Mouse (Mus musculus): Measurements from ENCODE around the gene Cntnap2.
A peak's percentile ranks its signal among the peaks of the same experiment; 100 is the strongest.

Cntnap2 gene

DNA sequence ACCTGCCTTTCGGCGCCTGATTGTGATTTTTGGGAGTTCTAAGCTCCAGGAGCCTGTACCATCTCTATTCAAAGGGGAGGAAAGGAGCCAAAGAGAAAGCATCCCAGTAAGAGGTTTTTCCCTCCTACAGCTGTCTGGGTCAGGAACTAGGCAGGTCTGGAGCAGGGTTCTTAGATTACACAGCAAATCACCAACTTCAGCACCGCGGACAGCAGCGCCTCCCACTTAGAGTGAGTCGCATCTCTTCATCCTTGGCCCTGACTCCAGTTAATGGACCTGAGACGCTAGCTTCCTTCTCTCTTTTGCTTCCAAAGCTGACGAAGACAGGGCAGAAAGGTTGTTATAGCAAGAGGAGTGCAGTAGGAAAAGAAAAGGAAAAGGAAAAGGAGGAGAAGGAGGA is at the start of gene Cntnap2:
Cntnap2 (plus strand) TSS at position 267 of the 400 bp plus-strand sequence.
- DNase-seq = peak; percentile 69 to 74

DNA sequence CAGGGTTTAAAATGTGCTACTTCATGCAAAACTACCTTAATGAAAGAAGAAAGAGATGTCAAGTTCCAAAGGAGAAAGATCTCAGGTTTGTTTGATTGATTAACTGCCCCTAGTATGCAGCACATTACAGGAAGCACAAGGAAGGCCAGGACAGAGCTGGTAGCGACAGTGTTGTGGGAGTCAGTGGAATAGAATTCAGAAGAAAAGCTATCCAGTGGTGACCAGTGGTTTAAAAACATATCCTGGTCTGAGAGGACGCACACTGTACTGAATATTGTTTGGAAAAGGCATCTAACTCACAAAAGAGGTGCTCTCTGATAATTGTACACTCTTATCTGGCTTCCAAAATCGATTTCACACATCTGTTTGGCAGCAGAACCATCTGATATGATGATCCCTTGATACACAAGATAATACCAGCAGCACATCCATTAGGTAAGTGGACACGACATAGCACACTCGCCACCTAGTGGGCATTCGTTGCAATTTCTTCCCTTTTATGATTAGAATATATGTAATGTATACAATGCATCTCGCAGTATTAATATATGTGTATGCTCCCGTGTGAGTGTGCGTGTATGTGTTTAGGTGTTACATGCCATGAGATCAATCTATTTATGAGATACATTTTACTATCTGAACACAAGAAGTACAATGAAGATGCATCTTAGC is 33.0 kb upstream of the Cntnap2 start:
- DNase-seq = peak; percentile 73 to 78

DNA sequence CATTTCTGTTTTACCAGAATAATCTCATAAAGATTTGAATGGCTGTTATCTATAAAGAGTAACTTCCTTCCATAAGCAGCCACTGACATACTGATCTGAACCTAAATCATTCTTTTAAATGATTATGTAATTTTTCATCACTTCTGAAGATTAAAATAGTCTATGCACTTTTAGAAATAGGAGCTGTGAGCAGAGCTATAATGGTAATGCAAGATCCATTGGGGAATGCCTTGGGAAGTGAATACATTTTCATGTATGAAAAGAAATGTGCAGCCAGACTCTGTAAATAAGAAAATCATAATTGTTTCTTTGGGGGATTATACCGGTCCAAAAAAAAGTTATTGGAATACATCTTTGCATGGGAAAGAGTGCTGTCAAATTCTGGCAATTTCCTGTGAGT is 19.7 kb upstream of the Cntnap2 start:
- DNase-seq = no peak

DNA sequence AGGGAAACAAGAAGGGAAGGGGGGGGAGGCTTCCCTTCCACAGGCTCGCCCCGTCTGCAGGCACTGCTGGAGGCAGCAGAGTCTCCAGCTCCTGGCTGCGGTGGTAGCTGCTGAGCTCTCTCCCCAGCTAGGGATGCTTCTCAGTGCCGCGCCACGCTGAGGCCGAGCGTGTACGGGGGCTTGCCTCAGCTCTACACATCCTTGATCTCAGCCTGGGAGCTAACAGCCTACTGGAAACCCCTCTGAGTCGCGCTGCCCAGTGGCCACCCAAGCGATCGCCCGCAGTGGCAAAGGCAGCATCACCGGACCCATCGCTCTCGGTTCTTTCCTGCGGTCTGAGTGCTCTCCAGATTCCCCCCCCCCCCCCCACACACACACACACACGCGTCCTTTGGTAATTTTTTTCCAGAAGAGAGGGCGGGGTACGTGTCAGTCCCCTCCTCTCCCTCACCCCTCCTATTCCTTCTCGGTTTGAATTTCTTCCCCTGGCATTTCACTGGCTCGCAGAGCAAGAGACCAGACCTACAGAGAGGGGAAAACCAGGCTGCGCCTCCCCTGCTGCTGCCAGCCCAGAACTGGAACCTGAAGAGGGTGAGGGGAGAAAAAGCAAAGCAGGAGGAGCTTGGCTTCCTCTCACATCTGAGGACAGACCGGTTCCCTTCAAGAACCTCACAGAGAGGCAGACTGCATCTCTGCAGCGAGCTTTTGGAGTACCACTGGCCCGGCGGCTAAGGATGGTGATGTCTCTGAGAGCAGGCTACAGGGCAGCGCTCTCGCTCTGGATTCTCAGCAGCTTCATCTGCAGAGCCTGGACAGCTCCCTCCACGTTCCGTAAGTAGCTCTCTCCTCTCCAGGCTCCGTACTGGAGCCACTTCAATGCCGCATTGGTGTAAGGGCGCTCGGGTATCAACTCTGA is 657 bp downstream of the Cntnap2 start:
- peak; percentile 77 for DNase-seq

DNA sequence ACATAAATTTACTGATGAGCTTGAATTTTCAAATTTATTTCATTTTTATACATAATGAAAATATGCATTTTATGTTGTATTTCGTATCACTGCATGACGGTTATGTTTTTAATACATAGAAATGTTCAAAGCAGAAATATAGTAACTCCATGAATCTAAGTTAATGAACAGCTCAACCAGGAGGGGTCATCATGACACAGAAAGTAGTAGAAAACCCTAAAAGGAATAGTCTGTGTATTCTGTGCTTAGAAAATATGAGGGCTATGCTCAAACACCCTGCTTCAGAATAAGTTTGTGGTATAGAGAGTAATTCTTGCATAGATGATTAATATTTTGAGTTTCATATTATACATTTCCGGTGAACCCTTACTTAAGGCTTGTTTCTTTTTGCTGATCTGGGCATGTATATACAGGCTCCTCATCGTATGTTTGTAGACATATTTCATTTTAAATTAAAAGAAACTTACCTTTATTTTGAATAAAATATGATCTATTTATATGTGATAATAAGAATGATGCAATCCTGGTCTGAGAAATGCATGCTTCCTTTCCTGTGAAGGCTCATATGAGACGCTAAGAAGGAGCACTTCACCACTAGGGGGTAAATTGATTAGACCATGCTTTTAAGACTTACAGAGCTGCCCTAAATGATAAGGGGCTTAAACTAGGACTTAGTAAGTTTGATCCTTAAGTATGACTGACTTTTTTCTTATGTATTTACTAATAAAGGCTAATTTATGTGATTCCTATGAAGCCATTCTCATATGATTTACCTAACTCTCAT is 3.2 kb downstream of the Cntnap2 start:
- DNase-seq = peak; percentile 33 to 50

DNA sequence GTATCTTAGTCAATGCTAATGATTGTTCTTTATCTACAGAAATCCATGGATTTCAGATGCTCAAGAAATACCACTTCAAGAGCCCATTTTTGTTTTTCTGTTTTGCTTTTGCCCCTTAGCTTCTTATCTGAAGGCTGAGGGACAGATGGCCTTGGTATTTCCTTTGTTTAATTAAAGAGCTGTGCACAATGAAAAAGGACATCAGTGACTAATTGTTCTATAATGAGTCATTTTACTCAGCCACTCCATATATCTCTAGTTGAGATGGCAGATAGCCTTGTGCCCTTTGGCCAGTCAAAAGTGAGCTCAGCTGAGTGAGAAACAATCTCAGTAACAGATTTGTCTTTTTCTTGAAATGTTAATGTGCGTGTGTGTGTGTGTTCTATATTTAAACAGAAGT is 29.1 kb downstream of the Cntnap2 start:
- DNase-seq = no peak

DNA sequence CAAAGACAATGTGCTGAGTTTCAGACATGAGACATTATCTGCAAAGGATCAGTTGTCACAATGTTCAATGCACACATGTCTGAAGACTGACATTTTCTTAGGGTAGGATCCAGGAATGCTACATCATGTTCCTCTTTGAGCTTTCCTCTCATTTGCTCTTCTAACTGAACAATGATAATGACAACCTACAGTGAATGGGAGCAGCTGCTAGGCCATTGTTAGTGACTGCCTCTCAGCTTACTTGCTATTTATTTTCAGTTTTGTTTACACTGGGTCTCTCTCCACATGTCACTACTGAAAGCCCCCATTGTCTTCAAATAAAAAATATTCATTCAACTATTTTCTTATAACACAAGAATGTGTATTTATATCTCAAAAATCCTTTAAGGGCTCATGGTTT is 54.5 kb downstream of the Cntnap2 start:
- no peak for DNase-seq

DNA sequence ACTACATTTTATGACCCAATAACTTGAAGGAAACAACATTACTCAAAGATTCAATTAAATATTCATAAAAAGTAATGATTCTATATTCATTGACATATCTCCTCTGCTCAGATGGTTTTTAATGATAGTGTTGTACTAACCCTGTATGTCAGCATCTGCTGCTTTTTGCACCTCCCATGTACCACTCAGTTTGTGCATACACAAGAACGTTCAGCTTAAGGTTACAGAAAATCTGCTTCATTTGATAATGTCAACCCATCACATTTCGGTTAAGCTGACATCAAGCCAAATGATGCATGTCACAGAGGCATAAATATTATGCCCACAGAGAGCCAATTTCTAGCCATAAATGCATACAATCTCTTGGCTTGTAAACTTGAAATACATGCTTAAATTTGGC is 85.7 kb downstream of the Cntnap2 start:
- DNase-seq = no peak

DNA sequence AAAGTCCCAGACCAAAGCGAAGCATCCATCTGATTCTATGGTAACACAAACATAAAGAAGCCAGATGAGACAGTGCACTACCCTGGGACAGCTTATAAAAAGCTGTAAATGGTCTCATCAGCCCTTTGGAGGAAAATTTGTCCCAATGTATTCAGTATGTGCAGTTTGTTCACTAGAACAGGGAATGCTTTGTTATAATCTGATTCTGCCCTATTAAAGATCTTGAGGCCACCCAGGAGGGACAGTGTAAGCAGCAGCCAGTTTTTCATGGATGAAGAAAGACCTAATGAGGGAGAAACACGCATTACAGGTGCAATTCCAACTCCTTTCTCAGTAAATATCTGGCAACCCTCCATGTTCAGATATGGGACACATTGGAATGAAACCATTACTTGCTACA is 145.9 kb downstream of the Cntnap2 start:
- peak; percentile 25 to 46 for DNase-seq

DNA sequence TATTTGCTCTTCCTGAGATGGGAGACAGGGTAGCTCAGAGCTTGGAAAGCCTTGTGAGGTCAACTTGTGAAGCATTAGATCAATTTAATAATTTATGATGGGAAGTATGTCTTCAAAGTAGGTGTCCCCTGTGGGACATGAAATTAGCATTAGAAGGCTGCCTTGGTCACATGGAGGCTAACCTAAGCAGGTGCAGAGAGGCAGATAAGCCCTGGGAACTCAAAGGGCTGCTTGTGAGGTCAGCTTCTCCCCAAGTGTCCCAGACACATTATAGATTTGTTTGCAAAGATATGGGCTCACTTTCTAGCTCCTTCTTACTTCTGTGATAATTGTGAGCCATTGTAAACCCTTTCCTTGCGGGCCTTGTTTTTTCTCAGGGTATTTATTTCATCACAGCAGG is 155.2 kb downstream of the Cntnap2 start:
- DNase-seq = no peak

DNA sequence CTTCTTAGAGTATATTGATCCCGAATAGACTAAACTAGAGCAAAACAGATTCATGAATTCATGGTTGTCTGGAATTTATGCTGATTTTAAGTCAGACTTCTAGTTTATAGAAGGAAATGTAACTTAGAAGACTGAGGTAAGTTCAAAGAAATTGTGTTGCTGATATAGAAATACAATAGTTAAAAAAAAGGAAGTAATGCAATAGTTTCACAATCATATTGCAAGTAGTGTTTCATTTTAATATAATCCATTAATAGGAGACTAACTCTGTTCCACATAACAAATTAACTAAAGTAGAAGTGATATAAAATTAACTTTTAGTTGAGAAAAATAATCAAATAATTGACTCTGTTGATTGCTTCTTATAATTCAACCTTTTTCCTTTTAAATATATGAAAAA is 169.8 kb downstream of the Cntnap2 start:
- no peak for DNase-seq

DNA sequence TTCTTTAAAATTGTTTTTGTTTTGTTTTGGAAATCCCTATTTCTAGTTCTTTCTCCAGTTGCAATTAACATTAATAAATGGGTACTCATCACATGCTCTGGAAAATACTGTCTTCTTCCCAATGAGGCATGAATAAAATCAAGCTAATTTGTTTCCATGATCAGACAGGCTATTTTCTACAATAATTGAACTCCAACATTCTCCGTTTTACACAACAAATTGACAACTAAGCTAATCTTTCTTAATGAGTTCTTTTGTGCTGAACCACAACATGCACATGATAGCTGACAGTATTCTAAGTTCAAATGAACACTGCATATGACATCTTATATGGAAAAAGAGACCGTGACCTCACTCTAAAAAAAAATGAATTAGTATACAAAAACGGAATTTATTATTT is 173.4 kb downstream of the Cntnap2 start:
- no peak for DNase-seq

DNA sequence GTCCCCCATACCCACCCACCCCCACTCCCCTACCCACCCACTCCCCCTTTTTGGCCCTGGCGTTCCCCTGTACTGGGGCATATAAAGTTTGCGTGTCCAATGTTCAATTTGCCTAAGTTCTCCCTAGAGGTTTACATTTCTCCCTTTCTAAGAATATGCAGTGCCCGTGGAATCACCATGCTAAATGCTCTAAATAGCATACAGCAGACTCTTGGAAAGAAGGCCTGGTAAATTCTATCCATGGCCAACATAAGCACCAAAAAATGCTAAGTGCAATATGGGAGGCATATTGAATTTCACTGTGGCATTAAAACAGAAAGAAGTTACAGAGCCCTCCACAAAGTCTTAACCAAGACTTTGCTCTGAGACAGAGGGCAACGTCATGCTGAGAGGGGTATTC is 177.4 kb downstream of the Cntnap2 start:
- DNase-seq = no peak

DNA sequence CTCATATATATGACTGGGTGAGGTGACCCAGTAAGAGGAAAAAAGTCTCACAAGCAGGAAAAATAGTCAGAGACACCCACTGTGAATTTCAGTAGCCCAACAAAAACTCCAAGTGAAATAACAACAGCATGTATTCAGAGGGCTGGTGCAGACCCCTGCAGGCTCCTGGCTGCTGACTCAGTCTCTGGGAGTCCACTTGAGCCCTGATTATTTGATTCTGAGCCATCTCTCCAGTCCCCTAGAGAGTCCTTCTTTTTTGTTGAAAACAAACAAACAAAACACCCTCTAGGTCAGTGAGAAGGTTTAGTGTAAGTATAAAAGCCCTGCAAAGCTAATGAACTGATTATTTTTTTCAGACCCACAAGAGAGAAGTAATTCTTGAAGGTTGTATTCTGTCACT is 179.0 kb downstream of the Cntnap2 start:
- peak; percentile 17 to 30 for DNase-seq

DNA sequence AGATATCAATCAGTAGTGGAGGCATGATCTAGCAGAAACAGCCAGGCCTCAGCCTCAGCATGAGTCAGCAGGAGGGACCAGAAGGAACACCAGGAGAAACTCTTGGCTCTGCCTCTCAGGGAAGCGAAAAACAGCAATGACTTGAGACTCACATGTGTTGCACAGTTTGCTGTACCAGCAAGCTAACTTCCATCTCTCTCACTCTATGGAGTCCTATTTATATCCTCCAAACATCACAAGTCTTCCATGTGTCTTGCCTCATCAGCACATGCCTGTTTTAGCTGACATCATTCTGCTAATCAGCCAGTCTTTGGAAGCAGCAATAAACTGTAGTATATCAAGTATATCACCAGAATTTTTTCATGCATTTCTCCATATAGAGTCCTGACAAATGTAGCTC is 182.1 kb downstream of the Cntnap2 start:
- DNase-seq = no peak

DNA sequence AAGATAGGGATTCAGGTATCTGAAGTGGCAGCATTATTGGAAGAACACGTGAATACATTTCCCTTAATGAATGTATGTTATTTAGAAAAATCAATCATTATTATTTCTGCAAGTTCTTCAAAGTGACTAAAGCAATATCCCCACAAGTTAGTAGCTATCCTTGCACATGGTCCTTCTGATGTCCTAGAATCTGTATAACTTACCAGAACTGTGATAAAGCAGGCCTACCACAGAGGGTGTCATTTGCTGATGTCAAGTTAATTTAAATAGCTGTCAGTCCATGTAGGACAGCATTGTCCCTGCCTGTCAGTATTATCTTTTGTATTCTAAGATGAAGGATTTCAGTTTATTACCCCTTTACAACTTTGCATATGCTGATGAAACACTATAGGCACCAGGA is 185.5 kb downstream of the Cntnap2 start:
- no peak for DNase-seq

DNA sequence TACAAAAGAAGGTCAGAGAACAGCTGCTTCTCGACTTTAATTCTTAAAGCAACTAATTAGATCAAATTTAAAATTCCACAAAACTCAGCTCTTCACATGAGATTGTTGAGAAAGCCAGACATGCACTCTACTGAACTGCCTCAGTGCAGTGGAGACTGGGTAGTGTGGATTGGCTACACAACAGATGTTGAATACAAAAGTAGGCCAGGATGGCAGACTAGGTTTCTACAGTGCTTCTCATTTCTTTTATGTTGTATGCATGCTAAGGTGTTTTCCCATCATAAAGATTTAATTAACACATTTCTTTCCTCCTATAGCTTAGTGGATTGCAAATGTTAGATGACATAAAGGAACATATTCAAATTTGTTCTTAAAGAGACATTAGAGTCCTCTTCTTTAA is 198.9 kb downstream of the Cntnap2 start:
- DNase-seq = no peak

DNA sequence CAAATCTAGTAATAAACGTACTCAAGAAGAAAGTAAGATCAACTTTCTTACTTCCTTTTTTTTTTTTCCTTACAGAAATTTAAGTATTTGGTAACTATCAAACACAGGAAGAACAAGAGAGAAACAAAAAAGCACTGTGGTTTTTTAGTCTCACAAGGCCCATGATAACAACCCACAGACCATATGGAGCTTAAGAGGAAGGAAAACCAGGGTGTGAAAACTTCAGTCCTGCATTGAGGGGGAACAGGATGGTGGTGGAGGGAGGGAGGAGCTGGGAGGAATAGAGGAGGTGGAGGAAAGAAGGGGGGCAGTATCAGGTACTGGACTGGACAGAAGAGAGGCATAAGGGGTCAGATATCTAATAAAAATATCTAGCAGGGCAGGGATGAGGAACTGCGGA is 212.4 kb downstream of the Cntnap2 start:
- no peak for DNase-seq

DNA sequence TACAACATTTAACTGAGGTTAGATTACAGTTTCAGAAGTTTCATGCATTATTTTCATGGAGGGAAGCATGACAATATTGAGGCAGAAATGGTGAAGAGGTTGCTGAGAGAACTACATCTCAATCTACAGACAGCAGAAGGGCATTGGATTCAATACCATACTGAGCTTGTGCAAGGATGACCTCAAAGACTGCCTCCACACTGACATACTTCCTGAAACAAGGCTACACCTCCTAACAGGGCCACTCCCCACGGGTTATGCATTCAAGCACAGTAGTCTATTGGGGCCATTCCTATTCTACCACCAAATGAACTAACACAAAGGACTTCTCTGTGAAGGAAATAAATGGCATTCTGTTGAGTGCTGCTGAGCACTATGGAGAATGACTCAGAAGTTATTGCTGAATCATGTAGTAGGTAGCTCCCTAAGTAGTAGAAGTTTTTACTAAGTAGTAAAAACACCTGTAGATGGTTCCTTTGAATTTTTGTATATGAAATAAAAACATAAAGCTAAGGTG is 214.2 kb downstream of the Cntnap2 start:
- DNase-seq = no peak

DNA sequence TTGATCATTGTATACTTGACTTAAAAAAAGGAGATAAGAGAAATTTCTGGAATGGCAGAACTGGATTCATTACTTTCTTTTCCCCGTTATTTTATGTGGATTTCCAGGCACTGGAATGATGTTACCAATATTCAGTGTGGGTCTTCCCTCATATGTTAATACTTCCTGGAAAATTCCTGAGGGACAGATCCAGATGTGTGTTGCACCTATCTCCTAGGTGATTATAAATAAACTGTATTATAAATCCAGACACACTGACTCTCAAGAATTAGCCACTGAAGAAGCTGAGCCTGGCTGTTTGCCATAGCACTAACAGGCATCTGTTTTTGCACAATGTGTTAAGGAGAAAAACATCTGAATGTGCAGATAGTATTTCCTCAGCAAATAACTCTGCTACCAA is 231.0 kb downstream of the Cntnap2 start:
- DNase-seq = peak; percentile 8 to 17

DNA sequence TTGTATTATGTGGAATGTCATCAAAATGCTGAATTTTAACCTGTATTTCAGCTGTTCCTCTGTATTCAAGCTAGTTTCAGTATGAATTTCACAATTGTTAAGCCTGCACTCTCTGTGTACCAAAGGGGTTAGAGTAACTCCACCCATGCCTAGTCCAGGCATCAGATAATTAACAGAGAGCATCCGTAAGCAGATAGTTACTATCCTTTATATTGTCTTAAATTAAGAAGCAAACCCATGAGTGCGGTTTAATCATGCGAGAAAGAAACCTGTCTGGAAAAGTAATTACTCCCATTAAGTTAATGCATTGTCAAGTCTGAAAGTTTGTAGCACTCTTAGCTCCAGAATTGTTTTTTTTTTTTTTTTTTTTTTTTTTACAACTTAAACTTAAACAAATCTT is 258.3 kb downstream of the Cntnap2 start:
- no peak for DNase-seq

DNA sequence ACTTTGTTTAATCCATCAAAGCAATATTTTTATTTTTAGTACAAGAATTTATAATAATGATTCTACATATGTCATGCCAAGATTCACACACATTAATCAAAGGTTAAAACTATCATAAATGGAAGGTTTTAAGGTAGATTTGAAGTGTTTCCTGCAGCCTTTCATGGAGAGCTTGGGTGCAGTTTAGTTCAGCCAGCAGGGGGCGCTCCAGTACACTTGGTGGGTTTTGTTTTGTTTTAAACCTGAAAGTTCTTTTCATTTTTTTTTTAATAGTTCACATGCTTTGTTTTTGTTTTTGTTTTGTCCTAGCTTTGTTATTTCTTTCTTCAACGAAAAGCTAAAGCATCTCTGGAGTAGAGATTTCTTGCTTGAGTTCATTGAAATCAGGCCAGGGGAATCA is 264.3 kb downstream of the Cntnap2 start:
- DNase-seq = peak; percentile 82 to 87

DNA sequence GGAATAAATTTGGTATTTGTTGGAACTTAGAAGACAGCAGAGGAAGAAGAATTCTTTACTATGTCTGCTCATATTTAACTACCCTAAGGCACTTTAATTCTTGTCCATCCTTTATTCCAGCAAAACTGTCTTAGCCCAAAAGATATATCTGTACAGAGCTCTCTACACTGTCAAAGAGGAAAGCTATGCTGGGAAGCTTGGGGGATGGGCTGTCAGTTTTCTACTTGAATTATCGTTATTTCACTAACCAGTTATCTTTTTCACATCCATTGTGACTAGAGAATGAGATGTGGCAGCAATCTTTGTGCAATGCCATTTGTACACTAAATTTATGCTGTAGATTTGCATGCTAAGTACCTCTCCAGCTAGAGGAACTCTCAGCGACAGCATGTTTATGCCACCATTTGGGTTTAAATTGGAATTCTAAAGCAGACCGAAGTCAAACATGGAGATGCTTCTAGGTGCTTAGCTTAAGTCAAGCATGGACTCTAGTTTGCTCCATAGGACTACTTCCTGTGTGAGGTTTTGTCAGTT is 268.9 kb downstream of the Cntnap2 start:
- DNase-seq = no peak

Data from cerebellum, postnatal 10 days (tissue).